Mouse (Mus musculus) forebrain, embryonic 11.5 days (tissue): ENCODE data around the gene Dcdc2b. TPM values are rescaled to one million over a fixed set of nuclear protein-coding genes. Genes with fewer than 3 reads are reported as not detected.

Source experiments
- ATAC-seq: fragments of 200-750 bp; cut with Nextera tagmentation; replicated peaks from 2 replicates; pipeline ENCODE4 v1.8.0; 2017; ENCODE audit warnings: moderate TSS enrichment; ENCODE audit not compliant: low FRiP score
- DNase-seq: peaks from one replicate; pipeline ENCODE4 v3.0.0-alpha.2; 2017; ENCODE audit warnings: low spot score
- H3K27ac ChIP-seq: fragments of 300-500 bp; sonication (generic); 2 replicates; pipeline ENCODE4 v1.5.1; 2014; ENCODE audit warnings: low read depth, low read length
- H3K27me3 ChIP-seq: fragments of 300-500 bp; sonication (generic); 2 replicates; pipeline ENCODE4 v1.6.1; 2014; ENCODE audit warnings: mild to moderate bottlenecking, low read length, mixed read lengths; ENCODE audit not compliant: control insufficient read depth, insufficient read depth
- H3K36me3 ChIP-seq: fragments of 300-500 bp; sonication (generic); 2 replicates; pipeline ENCODE4 v1.6.1; 2014; ENCODE audit warnings: mild to moderate bottlenecking, low read length, moderate library complexity, mixed read lengths; ENCODE audit not compliant: control insufficient read depth, insufficient read depth
- H3K4me1 ChIP-seq: fragments of 300-500 bp; sonication (generic); replicated peaks from 2 replicates; pipeline ENCODE4 v1.6.1; 2014; ENCODE audit warnings: low read length, mixed read lengths; ENCODE audit not compliant: control insufficient read depth, insufficient read depth
- H3K4me2 ChIP-seq: fragments of 300-500 bp; sonication (generic); 2 replicates; pipeline ENCODE4 v1.6.1; 2014; ENCODE audit warnings: low read depth, mild to moderate bottlenecking, low read length, moderate library complexity, mixed read lengths; ENCODE audit not compliant: severe bottlenecking
- H3K4me3 ChIP-seq: fragments of 300-500 bp; sonication (generic); 2 replicates; pipeline ENCODE4 v1.5.1; 2014; ENCODE audit warnings: low read depth, low read length
- H3K9ac ChIP-seq: fragments of 300-500 bp; sonication (generic); 2 replicates; pipeline ENCODE4 v1.6.1; 2014; ENCODE audit warnings: low read length
- H3K9me3 ChIP-seq: fragments of 300-500 bp; sonication (generic); 2 replicates; pipeline ENCODE4 v1.6.1; 2016; ENCODE audit warnings: low read length, mixed read lengths; ENCODE audit not compliant: control insufficient read depth
- WGBS: fragments of 180-500 bp; shearing (Covaris S2); extraction: QIAGEN DNeasy Blood & Tissue Kit; methylation state at CpG from one replicate; pipeline ENCODE4 v1.1.7; 2014; 5-methylcytosine and 5-hydroxymethylcytosine counted together
- polyA plus RNA-seq: library from polyadenylated mRNA; unstranded; fragments of >200 nt; fragmentation: Nextera tagmentation; extraction: Ambion mirVana; gene quantifications from 2 replicates; pipeline ENCODE4 v1.2.1, GENCODE M21; 2014

Dcdc2b gene
- polyA plus RNA-seq, 1 experiment from 2014 or later: 2.6 TPM

GRCm38 (mm10) chr4:129571551-129572084 is 42.4 kb downstream of the Dcdc2b start:
- no peaks in the 10 kb centered on the region for H3K4me1 ChIP-seq
- no peak for ATAC-seq
- H3K27ac ChIP-seq: no peak overlapping the region
- WGBS: 77% methylated on average over 8 of the region's 8 CpGs
- no peaks in the 10 kb centered on the region for H3K36me3 ChIP-seq
- DNase-seq: no peak
- H3K27me3 ChIP-seq: no peaks in the 10 kb centered on the region
- H3K9ac ChIP-seq: no peak overlapping the region
- no peaks in the 10 kb centered on the region for H3K9me3 ChIP-seq
- no peak overlapping the region for H3K4me2 ChIP-seq
- H3K4me3 ChIP-seq: no peak overlapping the region

- DNase-seq (no peak), ATAC-seq (no peak)
- H3K4me1 ChIP-seq: no peaks in the 10 kb centered on the region
- H3K4me2 ChIP-seq: no peak overlapping the region
- no peaks in the 10 kb centered on the region for H3K36me3 ChIP-seq
- no peaks in the 10 kb centered on the region for H3K9me3 ChIP-seq
- H3K9ac ChIP-seq: no peak overlapping the region
- H3K27ac ChIP-seq: no peak overlapping the region
- no peak overlapping the region for H3K4me3 ChIP-seq
- WGBS: 91% methylated on average over 6 of the region's 6 CpGs
- H3K27me3 ChIP-seq: no peaks in the 10 kb centered on the region
These were observed 44.0 kb downstream of the Dcdc2b start for GRCm38 (mm10) chr4:129570028-129570427.

- no peaks in the 10 kb centered on the region for H3K27me3 ChIP-seq
- H3K9ac ChIP-seq: no peak overlapping the region
- no peak for DNase-seq
- H3K4me2 ChIP-seq: no peak overlapping the region
- H3K4me3 ChIP-seq: no peak overlapping the region
- ATAC-seq: no peak
- H3K27ac ChIP-seq: no peak overlapping the region
- no peaks in the 10 kb centered on the region for H3K36me3 ChIP-seq
- WGBS: 93% methylated on average over 7 of the region's 7 CpGs
- H3K9me3 ChIP-seq: no peaks in the 10 kb centered on the region
- no peaks in the 10 kb centered on the region for H3K4me1 ChIP-seq
These were observed 45.7 kb downstream of the Dcdc2b start for GRCm38 (mm10) chr4:129568366-129568765.

- no peaks in the 10 kb centered on the region for H3K4me1 ChIP-seq
- no peak overlapping the region for H3K9ac ChIP-seq
- no peak overlapping the region for H3K4me3 ChIP-seq
- H3K9me3 ChIP-seq: no peaks in the 10 kb centered on the region
- ATAC-seq: no peak
- no peaks in the 10 kb centered on the region for H3K36me3 ChIP-seq
- no peak for DNase-seq
- no peak overlapping the region for H3K27ac ChIP-seq
- H3K4me2 ChIP-seq: no peak overlapping the region
- no peaks in the 10 kb centered on the region for H3K27me3 ChIP-seq
- WGBS: 85% methylated on average over 6 of the region's 6 CpGs
These were observed 48.9 kb downstream of the Dcdc2b start for GRCm38 (mm10) chr4:129565139-129565538.

- Histone ChIP-seq H3K9me3 (no peaks in the 10 kb centered on the region), H3K27me3 (no peaks in the 10 kb centered on the region), H3K27ac (no peak overlapping the region), H3K4me1 (no peaks in the 10 kb centered on the region), H3K4me2 (no peak overlapping the region), H3K9ac (no peak overlapping the region), H3K4me3 (no peak overlapping the region), H3K36me3 (no peaks in the 10 kb centered on the region)
- DNase-seq: no peak
- ATAC-seq: no peak
- WGBS: 75% methylated on average over 8 of the region's 8 CpGs
These were observed 50.3 kb downstream of the Dcdc2b start for GRCm38 (mm10) chr4:129563718-129564117.

GRCm38 (mm10) chr4:129561184-129561583 is 52.9 kb downstream of the Dcdc2b start:
- Histone ChIP-seq H3K4me2 (no peak overlapping the region), H3K27me3 (no peaks in the 10 kb centered on the region), H3K36me3 (no peaks in the 10 kb centered on the region), H3K4me1 (peaks cover 6% of the 10 kb centered on the region; the same call in 1 of the 2 replicates), H3K27ac (no peak overlapping the region), H3K9me3 (no peaks in the 10 kb centered on the region), H3K9ac (no peak overlapping the region), H3K4me3 (no peak overlapping the region)
- WGBS: 90% methylated on average over 5 of the region's 5 CpGs
- ATAC-seq (no peak), DNase-seq (no peak)

Other genes starting within 250 kb of the Dcdc2b start
- gene Zbtb8a, start 236.1 kb downstream of the Dcdc2b start, polyA plus RNA-seq: 8.3 TPM in 2 replicates
- 1.6 and 1.8 TPM in 2 replicates for gene Zbtb8b, start 173.4 kb downstream of the Dcdc2b start, polyA plus RNA-seq
- 24.9 and 25.3 TPM in 2 replicates for gene Bsdc1, start 152.7 kb downstream of the Dcdc2b start, polyA plus RNA-seq
- gene Tssk3, start 123.2 kb downstream of the Dcdc2b start, polyA plus RNA-seq: not detected in 2 replicates
- gene Fam229a, start 123.1 kb downstream of the Dcdc2b start, polyA plus RNA-seq: not detected in 2 replicates
- gene Marcksl1, start 100.7 kb downstream of the Dcdc2b start, polyA plus RNA-seq: 1,728 and 1,922 TPM in 2 replicates
- 262 and 282 TPM in 2 replicates for gene Hdac1, start 71.5 kb downstream of the Dcdc2b start, polyA plus RNA-seq
- 11.5 and 13.8 TPM in 2 replicates for gene Lck, start 40.6 kb downstream of the Dcdc2b start, polyA plus RNA-seq
- 0.71 and 1.1 TPM in 2 replicates for gene Fam167b, start 35.7 kb downstream of the Dcdc2b start, polyA plus RNA-seq
- 251 and 272 TPM in 2 replicates for gene Eif3i, start 13.6 kb downstream of the Dcdc2b start, polyA plus RNA-seq
- gene Tmem234, start 13.6 kb downstream of the Dcdc2b start, polyA plus RNA-seq: 188 and 192 TPM in 2 replicates
- 25.4 and 27.2 TPM in 2 replicates for gene Iqcc, start 4.8 kb upstream of the Dcdc2b start, polyA plus RNA-seq
- 57.6 and 66.1 TPM in 2 replicates for gene Ccdc28b, start 9.7 kb upstream of the Dcdc2b start, polyA plus RNA-seq
- gene Txlna, start 26.8 kb upstream of the Dcdc2b start, polyA plus RNA-seq: 109 and 115 TPM in 2 replicates
- 12.0 and 13.9 TPM in 2 replicates for gene Kpna6, start 58.5 kb upstream of the Dcdc2b start, polyA plus RNA-seq
- 50.0 and 53.2 TPM in 2 replicates for gene Tmem39b, start 82.6 kb upstream of the Dcdc2b start, polyA plus RNA-seq
- 183 and 185 TPM in 2 replicates for gene Khdrbs1, start 128.0 kb upstream of the Dcdc2b start, polyA plus RNA-seq
- 355 and 395 TPM in 2 replicates for gene Ptp4a2, start 197.0 kb upstream of the Dcdc2b start, polyA plus RNA-seq